Mouse (Mus musculus) neural tube, embryonic 13.5 days (tissue): ENCODE measurements at regions not wholly inside any gene's neighbourhood (a gene's known extent, or its start where the extent isn't known, plus 50 kb on each side); places are given as distances from the start of the nearest gene placed in this dataset.

Experiments
- ATAC-seq: fragments of 200-750 bp; cut with Nextera tagmentation; 2 replicates; pipeline ENCODE4 v1.8.0; 2017; ENCODE audit warnings: low read depth, mild to moderate bottlenecking, moderate TSS enrichment, moderate library complexity
- H3K27ac ChIP-seq: fragments of 300-500 bp; sonication (generic); replicated peaks from 2 replicates; pipeline ENCODE4 v1.5.1; 2015; ENCODE audit warnings: moderate library complexity, mild to moderate bottlenecking, inconsistent platforms
- H3K27me3 ChIP-seq: fragments of 300-500 bp; sonication (generic); 2 replicates; pipeline ENCODE4 v1.6.1; 2015; ENCODE audit warnings: mild to moderate bottlenecking, inconsistent platforms
- H3K36me3 ChIP-seq: fragments of 300-500 bp; sonication (generic); 2 replicates; pipeline ENCODE4 v1.6.1; 2015; ENCODE audit warnings: mild to moderate bottlenecking, inconsistent platforms
- H3K4me1 ChIP-seq: fragments of 300-500 bp; sonication (generic); replicated peaks from 2 replicates; pipeline ENCODE4 v1.6.1; 2015; ENCODE audit warnings: inconsistent platforms
- H3K4me2 ChIP-seq: fragments of 300-500 bp; sonication (generic); 2 replicates; pipeline ENCODE4 v1.6.1; 2015; ENCODE audit warnings: inconsistent platforms, mild to moderate bottlenecking, moderate library complexity
- H3K4me3 ChIP-seq: fragments of 300-500 bp; sonication (generic); 2 replicates; pipeline ENCODE4 v1.5.1; 2015; ENCODE audit warnings: mild to moderate bottlenecking, inconsistent platforms
- H3K9ac ChIP-seq: fragments of 300-500 bp; sonication (generic); 2 replicates; pipeline ENCODE4 v1.6.1; 2015; ENCODE audit warnings: moderate library complexity, mild to moderate bottlenecking, inconsistent platforms
- H3K9me3 ChIP-seq: fragments of 300-500 bp; sonication (generic); 2 replicates; pipeline ENCODE4 v1.6.1; 2016; ENCODE audit warnings: inconsistent platforms
- WGBS: fragments of 180-500 bp; shearing (Covaris S2); methylation state at CpG from one replicate; pipeline ENCODE4 v1.1.7; 2015; 5-methylcytosine and 5-hydroxymethylcytosine counted together

- Histone ChIP-seq H3K9me3 (no peaks in the 10 kb centered on the region; the same call in 1 of the 2 replicates), H3K4me2 (no peak overlapping the region), H3K9ac (no peak overlapping the region), H3K36me3 (no peaks in the 10 kb centered on the region), H3K4me1 (peaks cover 11% of the 10 kb centered on the region; the same call in 1 of the 2 replicates), H3K4me3 (no peak overlapping the region), H3K27me3 (no peaks in the 10 kb centered on the region), H3K27ac (no peak overlapping the region)
- no peak for ATAC-seq
- WGBS: 75% methylated on average over 3 of the region's 3 CpGs
Measured at GRCm38 (mm10) chr11:45647888-45648287, 204.0 kb upstream of the Clint1 start.

DNA sequence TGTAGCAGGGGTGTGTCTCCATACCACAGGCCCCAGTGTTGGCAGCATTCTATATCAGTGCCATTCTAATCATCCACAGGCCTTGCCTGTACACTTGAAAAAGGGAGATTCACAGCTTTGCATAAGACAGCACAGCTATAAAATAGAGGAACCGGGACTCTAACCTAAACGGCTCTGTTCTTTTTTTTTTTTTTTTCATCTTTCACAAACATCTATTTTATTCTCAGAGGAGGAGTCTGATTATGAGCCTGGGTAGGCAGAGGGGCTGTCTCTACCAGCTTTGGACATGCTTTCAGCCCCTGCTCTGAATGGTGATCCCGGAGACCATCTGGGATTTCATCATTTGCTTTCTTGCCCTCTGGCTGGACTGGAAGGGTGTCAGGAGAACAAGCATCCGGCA, 195.6 kb upstream of the Clint1 start:
- Histone ChIP-seq H3K9ac (no peak overlapping the region), H3K4me3 (no peak overlapping the region), H3K4me1 (no peaks in the 10 kb centered on the region), H3K9me3 (no peaks in the 10 kb centered on the region), H3K36me3 (no peaks in the 10 kb centered on the region), H3K27ac (no peak overlapping the region), H3K27me3 (no peaks in the 10 kb centered on the region), H3K4me2 (no peak overlapping the region)
- no peak for ATAC-seq
- WGBS: 85% methylated on average over 4 of the region's 4 CpGs

DNA sequence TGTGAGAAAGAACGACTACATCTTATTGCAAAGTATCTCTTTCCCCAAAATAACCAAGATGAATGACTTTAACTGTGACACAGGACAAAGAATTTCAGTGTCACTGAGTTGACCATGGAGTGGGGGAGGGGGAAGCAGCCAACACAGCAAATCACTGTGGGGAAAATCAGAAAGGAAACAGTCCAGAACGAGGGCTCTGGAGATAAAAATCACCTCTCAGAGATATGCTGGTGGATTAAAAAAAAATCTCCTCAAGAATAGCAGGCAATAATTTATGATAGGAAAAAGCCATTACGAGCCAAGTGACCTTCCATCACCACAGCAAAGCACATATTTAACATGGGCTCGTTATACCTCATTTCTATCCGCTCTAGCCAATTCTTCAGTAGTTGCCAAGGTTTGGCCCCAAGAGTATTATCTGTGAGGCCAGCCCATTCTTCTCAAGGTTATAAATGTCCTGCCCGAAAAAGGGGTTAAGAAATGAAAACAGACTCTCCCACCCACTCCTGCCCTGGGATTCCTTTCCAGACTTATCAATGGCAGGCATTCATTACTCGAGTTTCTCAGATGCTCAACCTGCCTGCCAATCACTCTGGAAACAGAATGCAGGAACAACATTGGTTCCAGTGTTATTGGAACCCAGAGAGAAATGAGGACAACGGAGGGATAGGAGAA, 181.6 kb upstream of the Clint1 start:
- Histone ChIP-seq H3K4me1 (peaks cover 8% of the 10 kb centered on the region), H3K4me3 (no peak overlapping the region), H3K9ac (no peak overlapping the region), H3K4me2 (no peak overlapping the region), H3K9me3 (no peaks in the 10 kb centered on the region), H3K36me3 (no peaks in the 10 kb centered on the region), H3K27me3 (no peaks in the 10 kb centered on the region), H3K27ac (no peak overlapping the region)
- WGBS: 39% methylated on average over 8 of the region's 8 CpGs
- no peak for ATAC-seq

GRCm38 (mm10) chr11:45678666-45679292, 173.1 kb upstream of the Clint1 start:
- ATAC-seq: peak; percentile 79
- WGBS: 36% methylated on average over 11 of the region's 11 CpGs
- H3K4me2 ChIP-seq: 0 out of 2 replicates have a peak overlapping the region, but pooled peaks have one; percentile 2

GRCm38 (mm10) chr11:45679293-45679673, 172.6 kb upstream of the Clint1 start:
- ATAC-seq: no peak
- no peak overlapping the region for H3K27ac ChIP-seq
- 87% methylated on average over 9 of the region's 9 CpGs for WGBS

More at GRCm38 (mm10) chr11:45678666-45679292, 173.1 kb upstream of the Clint1 start:
- H3K27ac ChIP-seq: peak overlapping the region; percentile 72
- no peak overlapping the region for H3K9ac ChIP-seq
- peaks cover 7% of the 10 kb centered on the region for H3K4me1 ChIP-seq
- no peak overlapping the region for H3K4me3 ChIP-seq
- no peaks in the 10 kb centered on the region for H3K36me3 ChIP-seq
- H3K27me3 ChIP-seq: no peaks in the 10 kb centered on the region
- no peaks in the 10 kb centered on the region for H3K9me3 ChIP-seq

GRCm38 (mm10) chr11:45685571-45685970, 166.3 kb upstream of the Clint1 start:
- Histone ChIP-seq H3K9me3 (no peaks in the 10 kb centered on the region), H3K27ac (no peak overlapping the region), H3K4me2 (no peak overlapping the region), H3K4me1 (no peaks in the 10 kb centered on the region), H3K4me3 (no peak overlapping the region), H3K36me3 (no peaks in the 10 kb centered on the region), H3K27me3 (no peaks in the 10 kb centered on the region), H3K9ac (no peak overlapping the region)
- ATAC-seq: no peak
- 88% methylated on average over 5 of the region's 5 CpGs for WGBS

More at GRCm38 (mm10) chr11:45679293-45679673, 172.6 kb upstream of the Clint1 start:
- no peaks in the 10 kb centered on the region for H3K27me3 ChIP-seq
- no peak overlapping the region for H3K9ac ChIP-seq
- no peak overlapping the region for H3K4me3 ChIP-seq
- H3K9me3 ChIP-seq: no peaks in the 10 kb centered on the region
- H3K36me3 ChIP-seq: no peaks in the 10 kb centered on the region
- H3K4me1 ChIP-seq: peaks cover 7% of the 10 kb centered on the region
- no peak overlapping the region for H3K4me2 ChIP-seq

GRCm38 (mm10) chr11:45693206-45693605, 158.6 kb upstream of the Clint1 start:
- Histone ChIP-seq H3K4me2 (no peak overlapping the region), H3K4me1 (peaks cover 5% of the 10 kb centered on the region; the same call in 1 of the 2 replicates), H3K27ac (no peak overlapping the region), H3K9ac (no peak overlapping the region), H3K4me3 (no peak overlapping the region), H3K36me3 (no peaks in the 10 kb centered on the region), H3K27me3 (no peaks in the 10 kb centered on the region), H3K9me3 (peaks cover 7% of the 10 kb centered on the region; the same call in 1 of the 2 replicates)
- 81% methylated on average over 6 of the region's 6 CpGs for WGBS
- no peak for ATAC-seq

DNA sequence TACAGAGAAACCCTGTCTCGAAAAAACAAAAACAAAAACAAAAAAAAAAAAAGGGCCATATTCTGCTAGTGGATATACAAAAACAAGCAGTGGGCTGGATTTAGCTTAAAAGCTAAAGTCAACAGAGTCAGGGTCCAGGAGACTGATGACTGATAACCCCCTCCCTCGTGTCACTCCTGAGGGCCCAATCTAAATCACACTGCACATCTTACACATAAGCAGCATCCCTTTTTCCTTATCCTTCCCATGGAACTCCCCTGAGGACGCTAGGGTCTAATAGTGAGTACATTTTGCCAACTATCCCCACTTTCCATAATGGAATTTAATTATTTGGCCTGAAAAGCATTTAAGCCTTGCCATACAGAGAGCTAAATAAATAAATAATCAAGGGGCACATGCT, 150.3 kb upstream of the Clint1 start:
- 52% methylated on average over 3 of the region's 3 CpGs for WGBS
- 0 out of 2 replicates have a peak, but pooled peaks have one; percentile 58 for ATAC-seq
- peak overlapping the region; percentile 57 for H3K27ac ChIP-seq

DNA sequence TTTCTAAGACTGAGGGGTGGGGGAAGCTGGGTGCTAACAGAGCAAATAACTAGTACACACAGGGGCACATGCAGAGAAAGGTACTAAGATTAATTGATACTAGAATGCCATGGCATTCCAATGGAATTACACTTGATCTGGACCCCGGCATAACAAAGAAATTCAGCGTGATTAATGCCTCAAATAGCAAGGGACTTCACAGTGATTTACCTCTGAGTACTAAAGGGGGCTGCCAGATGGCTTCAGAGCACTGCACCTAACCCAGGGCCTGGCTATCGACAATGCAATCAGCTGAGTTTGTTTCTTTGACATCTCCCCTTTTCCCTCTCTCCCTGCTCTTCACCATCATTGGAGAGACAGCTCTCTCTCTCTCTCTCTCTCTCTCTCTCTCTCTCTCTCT, 148.9 kb upstream of the Clint1 start:
- Histone ChIP-seq H3K4me1 (peaks cover 21% of the 10 kb centered on the region), H3K36me3 (no peaks in the 10 kb centered on the region), H3K4me2 (no peak overlapping the region), H3K9ac (no peak overlapping the region), H3K27ac (peak overlapping the region; percentile 57; the same call in 1 of the 2 replicates), H3K4me3 (no peak overlapping the region), H3K9me3 (no peaks in the 10 kb centered on the region), H3K27me3 (no peaks in the 10 kb centered on the region)
- 16% methylated on average over 3 of the region's 3 CpGs for WGBS
- ATAC-seq: 0 out of 2 replicates have a peak, but pooled peaks have one; percentile 10

More for the DNA sequence above, 150.3 kb upstream of the Clint1 start:
- H3K4me1 ChIP-seq: peaks cover 26% of the 10 kb centered on the region
- no peaks in the 10 kb centered on the region for H3K36me3 ChIP-seq
- no peaks in the 10 kb centered on the region for H3K9me3 ChIP-seq
- H3K4me3 ChIP-seq: no peak overlapping the region
- H3K9ac ChIP-seq: no peak overlapping the region
- H3K4me2 ChIP-seq: no peak overlapping the region
- H3K27me3 ChIP-seq: no peaks in the 10 kb centered on the region

DNA sequence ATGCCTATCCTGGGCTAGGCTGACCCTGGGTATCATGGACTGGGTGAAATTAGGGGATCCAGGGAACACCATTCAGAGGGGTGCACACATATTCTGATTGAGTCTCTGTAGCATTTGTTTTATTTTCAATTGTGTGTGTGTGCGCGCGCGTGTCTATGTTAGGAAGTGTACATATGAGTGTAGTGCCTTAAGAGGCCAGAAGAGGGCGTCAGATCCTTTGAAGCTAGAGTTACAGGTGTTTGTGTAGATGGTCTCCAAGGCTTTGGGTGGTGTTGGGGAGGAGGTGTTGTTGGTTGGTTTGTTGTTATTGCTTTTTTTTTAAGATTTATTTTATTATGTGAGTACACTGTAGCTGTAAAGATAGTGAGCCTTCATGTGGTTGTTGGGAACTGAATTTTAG, 147.4 kb upstream of the Clint1 start:
- ATAC-seq: no peak
- 72% methylated on average over 5 of the region's 5 CpGs for WGBS

DNA sequence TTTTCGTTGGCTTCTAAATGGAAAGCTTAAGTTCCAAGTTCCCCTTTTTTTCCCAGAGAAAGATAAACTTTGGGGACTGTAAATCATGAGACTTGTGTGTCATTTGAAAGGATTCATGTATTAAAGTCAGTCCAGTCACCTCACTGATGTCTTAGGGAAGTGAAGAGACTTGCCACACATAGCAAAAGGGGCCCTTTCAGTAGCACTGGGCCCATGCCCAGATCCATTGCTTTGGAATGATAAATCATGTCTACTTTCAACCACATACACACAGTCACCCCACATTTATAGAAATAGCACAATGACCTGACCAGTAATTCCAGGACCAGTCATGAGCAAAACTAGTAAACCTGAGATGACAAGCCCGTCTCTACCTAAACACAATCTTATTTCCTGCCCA, 133.2 kb upstream of the Clint1 start:
- ATAC-seq: no peak
- H3K9ac ChIP-seq: no peak overlapping the region
- 82% methylated on average over 2 of the region's 2 CpGs for WGBS
- no peak overlapping the region for H3K4me2 ChIP-seq
- H3K4me1 ChIP-seq: no peaks in the 10 kb centered on the region
- no peaks in the 10 kb centered on the region for H3K9me3 ChIP-seq
- H3K27ac ChIP-seq: no peak overlapping the region
- H3K36me3 ChIP-seq: no peaks in the 10 kb centered on the region
- H3K27me3 ChIP-seq: no peaks in the 10 kb centered on the region
- H3K4me3 ChIP-seq: no peak overlapping the region

More for the DNA sequence above, 147.4 kb upstream of the Clint1 start:
- H3K4me2 ChIP-seq: no peak overlapping the region
- no peak overlapping the region for H3K9ac ChIP-seq
- peaks cover 21% of the 10 kb centered on the region for H3K4me1 ChIP-seq
- H3K27me3 ChIP-seq: no peaks in the 10 kb centered on the region
- H3K4me3 ChIP-seq: no peak overlapping the region
- no peak overlapping the region for H3K27ac ChIP-seq
- no peaks in the 10 kb centered on the region for H3K9me3 ChIP-seq
- no peaks in the 10 kb centered on the region for H3K36me3 ChIP-seq

GRCm38 (mm10) chr11:45719821-45720220, 132.0 kb upstream of the Clint1 start:
- H3K36me3 ChIP-seq: no peaks in the 10 kb centered on the region

More at GRCm38 (mm10) chr11:45719821-45720220, 132.0 kb upstream of the Clint1 start:
- H3K4me2 ChIP-seq: no peak overlapping the region
- H3K27me3 ChIP-seq: no peaks in the 10 kb centered on the region
- 90% methylated on average over 6 of the region's 6 CpGs for WGBS
- H3K9ac ChIP-seq: no peak overlapping the region
- H3K9me3 ChIP-seq: no peaks in the 10 kb centered on the region
- no peak for ATAC-seq
- no peak overlapping the region for H3K27ac ChIP-seq
- H3K4me1 ChIP-seq: no peaks in the 10 kb centered on the region
- H3K4me3 ChIP-seq: no peak overlapping the region
